Mouse (Mus musculus) embryonic facial prominence, embryonic 11.5 days (tissue): Measurements from ENCODE around the gene Plekha5. TPM values are rescaled to one million over a fixed set of nuclear protein-coding genes. Genes with fewer than 3 reads are reported as not detected.

ENCODE experiments used
- ATAC-seq: fragments of 200-750 bp; cut with Nextera tagmentation; replicated peaks from 2 replicates; pipeline ENCODE4 v1.8.0; 2017; ENCODE audit warnings: low read depth; ENCODE audit not compliant: insufficient number of reproducible peaks, low FRiP score, low TSS enrichment
- DNase-seq: peaks from one replicate; pipeline ENCODE4 v3.0.0-alpha.2; 2015; ENCODE audit warnings: low spot score
- H3K27ac ChIP-seq: fragments of 300-500 bp; sonication (generic); replicated peaks from 2 replicates; pipeline ENCODE4 v1.5.1; 2014; ENCODE audit warnings: mild to moderate bottlenecking, low read depth, low read length, control low read depth
- H3K27me3 ChIP-seq: fragments of 300-500 bp; sonication (generic); 2 replicates; pipeline ENCODE4 v1.6.1; 2014; ENCODE audit warnings: mild to moderate bottlenecking, low read length, moderate library complexity, mixed read lengths; ENCODE audit not compliant: control insufficient read depth, insufficient read depth
- H3K36me3 ChIP-seq: fragments of 300-500 bp; sonication (generic); replicated peaks from 2 replicates; pipeline ENCODE4 v1.6.1; 2014; ENCODE audit warnings: low read depth, mild to moderate bottlenecking, low read length, moderate library complexity, mixed read lengths; ENCODE audit not compliant: control insufficient read depth, insufficient read depth
- H3K4me1 ChIP-seq: fragments of 300-500 bp; sonication (generic); 2 replicates; pipeline ENCODE4 v1.6.1; 2014; ENCODE audit warnings: low read length, mixed read lengths; ENCODE audit not compliant: control insufficient read depth, insufficient read depth
- H3K4me2 ChIP-seq: fragments of 300-500 bp; sonication (generic); 2 replicates; pipeline ENCODE4 v1.6.1; 2014; ENCODE audit warnings: low read depth, mild to moderate bottlenecking, control low read depth, low read length, moderate library complexity
- H3K4me3 ChIP-seq: fragments of 300-500 bp; sonication (generic); 2 replicates; pipeline ENCODE4 v1.5.1; 2014; ENCODE audit warnings: low read depth, low read length, control low read depth
- H3K9ac ChIP-seq: fragments of 300-500 bp; sonication (generic); replicated peaks from 2 replicates; pipeline ENCODE4 v1.6.1; 2014; ENCODE audit warnings: mild to moderate bottlenecking, control low read depth, low read length
- H3K9me3 ChIP-seq: fragments of 300-500 bp; sonication (generic); replicated peaks from 2 replicates; pipeline ENCODE4 v1.6.1; 2016; ENCODE audit warnings: mild to moderate bottlenecking, low read length, inconsistent platforms, mixed read lengths; ENCODE audit not compliant: control insufficient read depth
- WGBS: fragments of 180-500 bp; shearing (Covaris S2); extraction: QIAGEN DNeasy Blood & Tissue Kit; methylation state at CpG from one replicate; pipeline ENCODE4 v1.1.7; 2014; 5-methylcytosine and 5-hydroxymethylcytosine counted together
- polyA plus RNA-seq: library from polyadenylated mRNA; unstranded; fragments of >200 nt; fragmentation: Nextera tagmentation; extraction: Ambion mirVana; gene quantifications from 2 replicates; pipeline ENCODE4 v1.2.1, GENCODE M21; 2014

Plekha5 gene
- polyA plus RNA-seq, 1 experiment from 2014 or later: 56.2 TPM

GRCm38 (mm10) chr6:140614711-140615110 lies 190.9 kb downstream of the Plekha5 start:
- ATAC-seq: no peak
- WGBS: 94% methylated on average over 11 of the region's 11 CpGs
- Histone ChIP-seq H3K36me3 (no peaks in the 10 kb centered on the region), H3K9me3 (no peaks in the 10 kb centered on the region), H3K27me3 (no peaks in the 10 kb centered on the region), H3K27ac (no peak overlapping the region), H3K4me3 (no peak overlapping the region), H3K4me2 (no peak overlapping the region), H3K9ac (no peak overlapping the region), H3K4me1 (no peaks in the 10 kb centered on the region)
- DNase-seq: no peak

- WGBS: 57% methylated on average over 13 of the region's 13 CpGs
- DNase-seq: no peak
These were observed 196.9 kb downstream of the Plekha5 start for GRCm38 (mm10) chr6:140620531-140621349.

GRCm38 (mm10) chr6:140621622-140622021 lies 197.8 kb downstream of the Plekha5 start:
- Histone ChIP-seq H3K36me3 (no peaks in the 10 kb centered on the region), H3K4me1 (peaks cover 2% of the 10 kb centered on the region), H3K27me3 (no peaks in the 10 kb centered on the region), H3K27ac (no peak overlapping the region), H3K4me2 (no peak overlapping the region), H3K9ac (no peak overlapping the region), H3K4me3 (no peak overlapping the region), H3K9me3 (no peaks in the 10 kb centered on the region)
- 97% methylated on average over 1 of the region's 1 CpGs for WGBS
- DNase-seq (no peak), ATAC-seq (no peak)

More at GRCm38 (mm10) chr6:140620531-140621349, 196.9 kb downstream of the Plekha5 start:
- Histone ChIP-seq H3K9me3 (no peaks in the 10 kb centered on the region), H3K36me3 (no peaks in the 10 kb centered on the region), H3K4me3 (no peak overlapping the region), H3K27me3 (no peaks in the 10 kb centered on the region), H3K4me1 (no peaks in the 10 kb centered on the region; the same call in 1 of the 2 replicates), H3K27ac (no peak overlapping the region), H3K4me2 (no peak overlapping the region), H3K9ac (no peak overlapping the region)
- no peak for ATAC-seq

DNA sequence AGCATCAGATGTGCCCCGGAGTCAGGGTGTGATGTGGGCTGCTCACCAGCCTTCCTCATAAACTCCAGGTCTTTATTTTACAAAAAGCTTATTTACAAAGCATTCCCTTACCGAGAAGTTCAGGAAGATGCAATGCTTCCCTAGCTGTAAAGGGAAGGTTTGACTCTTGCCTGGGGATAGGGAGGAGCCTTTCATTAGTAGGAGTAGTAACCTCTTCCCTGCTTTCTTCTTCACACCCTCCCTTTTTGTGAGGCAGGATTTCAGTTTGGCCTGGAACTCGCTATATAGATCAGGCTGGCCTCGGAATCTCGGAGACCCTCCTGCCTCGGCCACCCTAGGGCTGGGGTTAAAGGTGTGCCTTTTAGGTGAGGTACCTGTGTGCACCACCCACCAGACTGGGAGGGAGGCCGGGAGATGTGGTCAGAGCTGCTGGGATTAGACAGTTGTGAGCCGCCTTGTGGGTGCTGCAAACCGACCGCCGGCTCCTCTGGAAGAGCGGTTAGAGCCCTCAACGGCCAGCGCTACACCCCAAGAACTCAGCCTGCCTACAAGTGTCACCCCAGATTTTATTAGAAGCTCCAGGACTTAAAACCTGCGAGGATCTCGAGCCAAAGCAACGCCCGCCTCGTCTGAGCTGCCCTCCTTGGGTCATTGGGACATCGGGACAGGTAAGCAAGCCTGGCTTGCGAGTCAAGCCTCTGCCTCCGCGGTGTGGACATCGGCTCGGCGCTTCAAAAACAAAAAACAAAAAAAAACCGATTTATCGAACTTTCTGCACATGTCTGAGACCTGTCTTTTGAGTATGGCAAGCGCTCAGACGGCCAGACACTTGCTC lies 198.8 kb downstream of the Plekha5 start, which contains the start of gene Aebp2:
Gene Aebp2, plus strand, starts transcription at position 273 of the 835 bp plus-strand sequence.
- ATAC-seq (peak; percentile 22; the same call in 1 of the 2 replicates), DNase-seq (peak; percentile 31)
- H3K4me2 ChIP-seq: peak within 1 kb of the TSS; percentile 42
- H3K4me1 ChIP-seq: peaks cover 4% of the 10 kb centered on the region
- WGBS: 47% methylated on average over 30 of the region's 30 CpGs
- peak within 1 kb of the TSS; percentile 98 for H3K9ac ChIP-seq
- peak within 1 kb of the TSS; percentile 99 for H3K4me3 ChIP-seq
- H3K27me3 ChIP-seq: no peaks in the 10 kb centered on the region
- H3K9me3 ChIP-seq: no peaks in the 10 kb centered on the region
- H3K36me3 ChIP-seq: no peaks in the 10 kb centered on the region
- H3K27ac ChIP-seq: peak within 1 kb of the TSS; percentile 89

DNA sequence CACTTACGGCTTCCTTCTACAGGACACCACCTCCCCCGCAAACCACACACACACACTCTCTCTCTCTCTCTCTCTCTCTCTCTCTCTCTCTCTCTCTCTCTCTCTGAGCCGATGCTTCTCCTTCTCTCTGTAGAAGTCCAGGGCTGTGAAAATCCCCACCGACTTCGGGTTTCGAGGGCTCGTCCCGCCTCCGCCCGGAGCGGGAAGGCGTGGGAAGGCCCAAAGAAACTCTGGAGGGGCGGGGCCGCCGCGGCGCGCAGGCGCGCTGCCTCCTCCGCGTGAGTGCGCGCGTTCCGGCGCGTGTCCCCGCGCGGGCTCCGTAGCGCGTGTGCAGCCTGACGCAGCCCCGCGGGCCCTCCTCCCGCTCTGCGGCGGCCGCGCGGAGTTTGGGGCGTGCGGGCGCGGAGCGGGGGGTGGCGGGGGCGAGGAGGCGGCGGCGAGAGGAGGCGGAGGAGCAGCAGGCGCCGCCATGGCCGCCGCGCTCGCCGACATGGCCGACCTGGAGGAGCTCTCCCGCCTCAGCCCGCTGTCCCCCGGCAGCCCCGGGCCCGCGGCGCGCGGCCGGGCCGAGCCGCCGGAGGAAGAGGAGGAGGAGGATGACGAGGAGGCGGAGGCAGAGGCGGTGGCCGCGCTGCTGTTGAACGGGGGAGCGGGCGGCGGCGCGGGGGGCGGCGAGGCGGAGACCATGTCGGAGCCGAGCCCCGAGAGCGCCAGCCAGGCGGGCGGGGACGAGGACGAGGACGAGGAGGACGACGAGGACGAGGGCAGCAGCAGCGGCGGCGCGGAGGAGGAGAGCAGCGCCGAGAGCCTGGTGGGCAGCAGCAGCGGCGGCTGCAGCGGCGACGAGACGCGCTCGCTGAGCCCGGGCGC lies 199.6 kb downstream of the Plekha5 start:
- peak; percentile 90 for ATAC-seq

DNA sequence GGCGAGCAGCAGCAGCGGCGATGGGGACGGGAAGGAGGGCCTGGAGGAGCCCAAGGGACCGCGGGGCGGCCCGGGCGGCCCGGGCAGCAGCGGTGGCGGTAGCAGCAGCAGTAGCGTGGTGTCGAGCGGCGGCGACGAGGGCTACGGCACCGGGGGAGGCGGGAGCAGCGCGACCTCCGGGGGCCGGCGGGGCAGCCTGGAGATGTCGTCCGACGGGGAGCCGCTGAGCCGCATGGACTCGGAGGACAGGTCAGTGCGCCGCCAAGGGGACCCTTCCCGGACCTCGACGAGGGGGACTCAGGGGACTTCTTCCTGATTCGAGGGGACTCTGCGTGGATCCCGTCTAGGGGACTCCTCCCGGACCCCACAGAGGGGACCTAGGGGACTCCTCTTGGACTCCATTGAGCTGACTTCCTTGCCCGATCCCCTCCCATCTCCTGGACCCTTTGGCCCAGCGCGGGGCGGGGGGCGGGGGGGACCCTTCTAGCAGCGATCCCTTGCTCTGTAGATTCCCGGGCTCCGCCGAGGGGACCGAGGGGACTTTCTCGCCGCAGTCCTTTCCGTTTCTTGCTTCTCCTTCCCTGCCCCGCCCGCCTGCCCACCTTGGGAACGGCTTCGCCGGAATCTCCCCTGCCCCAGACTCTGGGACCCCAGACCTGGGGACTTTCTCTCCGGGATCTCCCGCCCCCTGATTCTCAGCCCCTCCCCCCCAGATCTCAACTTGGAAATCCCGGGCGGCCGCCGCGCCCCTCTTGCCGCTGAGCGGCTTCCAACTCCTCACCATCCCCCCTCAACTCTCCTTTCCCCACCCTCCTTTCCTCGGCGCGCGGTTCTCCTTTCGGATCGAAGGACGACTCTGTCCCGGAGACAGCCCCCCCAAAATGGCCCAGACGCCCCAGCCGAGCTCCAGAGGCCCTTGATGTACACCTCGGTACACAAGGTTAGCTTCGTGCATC lies 200.5 kb downstream of the Plekha5 start:
- Histone ChIP-seq H3K9me3 (no peaks in the 10 kb centered on the region), H3K4me3 (peak overlapping the region; percentile 99), H3K27me3 (no peaks in the 10 kb centered on the region), H3K9ac (peak overlapping the region; percentile 98), H3K36me3 (no peaks in the 10 kb centered on the region), H3K4me1 (peaks cover 4% of the 10 kb centered on the region), H3K27ac (peak overlapping the region; percentile 89), H3K4me2 (peak overlapping the region; percentile 50)
- peak; percentile 66 for DNase-seq
- WGBS: under 1% methylated on average over 75 of the region's 80 CpGs
- peak; percentile 22 for ATAC-seq

More for the DNA sequence above, 199.6 kb downstream of the Plekha5 start:
- Histone ChIP-seq H3K27ac (peak overlapping the region; percentile 89), H3K27me3 (no peaks in the 10 kb centered on the region), H3K9me3 (no peaks in the 10 kb centered on the region), H3K4me2 (peak overlapping the region; percentile 50), H3K36me3 (no peaks in the 10 kb centered on the region), H3K4me3 (peak overlapping the region; percentile 99), H3K9ac (peak overlapping the region; percentile 98), H3K4me1 (peaks cover 4% of the 10 kb centered on the region)
- peak; percentile 93 for DNase-seq
- WGBS: under 1% methylated on average over 85 of the region's 117 CpGs
